Mouse (Mus musculus) adrenal gland, adult 18-20 months (tissue): ENCODE results near the gene Fcgr2b. TPM values are rescaled to one million over a fixed set of nuclear protein-coding genes. Genes with fewer than 3 reads are reported as not detected.

Experiments
- DNase-seq, 2 experiments: peaks; one replicate each; pipeline ENCODE4 v3.0.0; 2021 to 2022; ENCODE audit warnings: low spot score in 2 of 2
- long read RNA-seq, 2 experiments: library from polyadenylated mRNA; stranded (forward); transcript quantifications; one replicate each; pipeline ENCODE4 v2.0.0; 2021
- total RNA-seq, 2 experiments: library from RNA; stranded (reverse); gene quantifications; 1 replicate in 1 of 2; 2 replicates in 1 of 2; pipeline ENCODE4 v1.2.3; 2021

Gene Fcgr2b
- total RNA-seq, result 10 to 100 TPM in 1 of 2 experiments, 1 to 10 TPM in 1; 7.0 to 15.6 TPM
- long read RNA-seq, experiment 1, transcript Fcgr2b-202 (7 exons, 1,462 nt), result major isoform, 5 of 6 reads
- long read RNA-seq, experiment 1, partial matches to known transcripts, result 0 of 6 reads
- long read RNA-seq, experiment 1, other reads (novel, unspliced or antisense), result 0 of 6 reads
- long read RNA-seq, experiment 2, partial matches to known transcripts, result 1 of 5 reads
- long read RNA-seq, experiment 2, other reads (novel, unspliced or antisense), result 0 of 5 reads

- no peak for DNase-seq
These were observed at the start of gene Fcgr2b for GRCm38 (mm10) chr1:170976447-170976846. Fcgr2b (minus strand) TSS chr1:170976547.

GRCm38 (mm10) chr1:171019311-171019950 lies 43.1 kb upstream of the Fcgr2b start:
- DNase-seq, result peak; percentile 25 to 28

GRCm38 (mm10) chr1:171018737-171019136 lies 42.4 kb upstream of the Fcgr2b start, which contains the start of gene Fcgr4:
Fcgr4 (plus strand) TSS chr1:171018920.
- no peak for DNase-seq

- no peak for DNase-seq
These were observed 41.3 kb upstream of the Fcgr2b start for GRCm38 (mm10) chr1:171017468-171018158.

- no peak for DNase-seq
These were observed 40.5 kb upstream of the Fcgr2b start for GRCm38 (mm10) chr1:171016676-171017356.

GRCm38 (mm10) chr1:171011733-171012132 lies 35.4 kb upstream of the Fcgr2b start:
- no peak for DNase-seq

GRCm38 (mm10) chr1:171006905-171007304 lies 30.6 kb upstream of the Fcgr2b start:
- DNase-seq, result no peak

GRCm38 (mm10) chr1:171006335-171006734 lies 30.0 kb upstream of the Fcgr2b start:
- DNase-seq, result no peak

- no peak for DNase-seq
These were observed 29.2 kb upstream of the Fcgr2b start for GRCm38 (mm10) chr1:171005586-171005985.

GRCm38 (mm10) chr1:171005081-171005480 lies 28.7 kb upstream of the Fcgr2b start:
- no peak for DNase-seq

GRCm38 (mm10) chr1:170999811-171000210 lies 23.5 kb upstream of the Fcgr2b start:
- no peak for DNase-seq

GRCm38 (mm10) chr1:170997756-170998655 lies 21.7 kb upstream of the Fcgr2b start:
- peak in 1 of 2 experiments; percentile 27 for DNase-seq

GRCm38 (mm10) chr1:170996753-170997152 lies 20.4 kb upstream of the Fcgr2b start:
- DNase-seq, result peak; percentile 63 to 66

GRCm38 (mm10) chr1:170996034-170996433 lies 19.7 kb upstream of the Fcgr2b start:
- no peak for DNase-seq

- DNase-seq, result peak in 1 of 2 experiments; percentile 29
These were observed 16.2 kb upstream of the Fcgr2b start for GRCm38 (mm10) chr1:170992550-170992949.

- DNase-seq, result peak in 1 of 2 experiments; percentile 4
These were observed 13.3 kb upstream of the Fcgr2b start for GRCm38 (mm10) chr1:170989656-170990055.

GRCm38 (mm10) chr1:170985861-170986260 lies 9.5 kb upstream of the Fcgr2b start:
- no peak for DNase-seq

GRCm38 (mm10) chr1:170985092-170985491 lies 8.7 kb upstream of the Fcgr2b start:
- DNase-seq, result no peak

GRCm38 (mm10) chr1:170983066-170983465 lies 6.7 kb upstream of the Fcgr2b start:
- DNase-seq, result no peak

GRCm38 (mm10) chr1:170982301-170982700 lies 6.0 kb upstream of the Fcgr2b start:
- DNase-seq, result no peak
